Mouse (Mus musculus) ES-E14 (cell line): ENCODE measurements around the gene Krt83. TPM values are rescaled to one million over a fixed set of nuclear protein-coding genes. Genes with fewer than 3 reads are reported as not detected.

Experiments used
- DNase-seq: peaks from one replicate; pipeline ENCODE4 v3.0.0-alpha.2; 2013; ENCODE audit warnings: low read depth, low spot score
- H3K27ac ChIP-seq: 2 replicates; pipeline ENCODE4 v1.5.1; 2012; ENCODE audit warnings: low read depth, mild to moderate bottlenecking, low read length, moderate library complexity, mixed read lengths; ENCODE audit not compliant: poor library complexity, insufficient read depth, severe bottlenecking
- H3K36me3 ChIP-seq: 2 replicates; pipeline ENCODE4 v1.6.1; 2012; ENCODE audit warnings: mild to moderate bottlenecking, low read length, moderate library complexity, mixed read lengths; ENCODE audit not compliant: control insufficient read depth, poor library complexity, insufficient read depth, severe bottlenecking
- H3K4me1 ChIP-seq, 2 experiments: fragments of 150-350 bp in 1 of 2; sonication (generic) in 1 of 2; 2 replicates each; pipeline ENCODE4 v1.6.1; 2012; ENCODE audit warnings: low read length in 2 of 2, mild to moderate bottlenecking in 1 of 2, mixed read lengths in 1 of 2; ENCODE audit not compliant: control insufficient read depth in 2 of 2, insufficient read depth in 2 of 2, poor library complexity in 1 of 2
- H3K4me3 ChIP-seq, 2 experiments: fragments of 150-350 bp in 1 of 2; sonication (generic) in 1 of 2; 2 replicates each; pipeline ENCODE4 v1.5.1; 2012; ENCODE audit warnings: low read length in 2 of 2, low read depth in 1 of 2, mild to moderate bottlenecking in 1 of 2, mixed read lengths in 1 of 2; ENCODE audit not compliant: insufficient read depth in 1 of 2, poor library complexity in 1 of 2, severe bottlenecking in 1 of 2
- H3K9ac ChIP-seq: 2 replicates; pipeline ENCODE4 v1.6.1; 2012; ENCODE audit warnings: low read depth, mild to moderate bottlenecking, low read length, mixed read lengths; ENCODE audit not compliant: poor library complexity, insufficient read depth, severe bottlenecking
- H3K9me3 ChIP-seq: fragments of 150-350 bp; sonication (generic); 2 replicates; pipeline ENCODE4 v1.6.1; 2012; ENCODE audit warnings: low read depth, mild to moderate bottlenecking, low read length; ENCODE audit not compliant: control insufficient read depth, insufficient read depth
- CHD2 ChIP-seq: IDR thresholded peaks from 2 replicates; pipeline ENCODE4 v1.6.1; 2014; ENCODE audit warnings: mild to moderate bottlenecking, low read depth, low read length, inconsistent platforms
- HCFC1 ChIP-seq: IDR thresholded peaks from 2 replicates; pipeline ENCODE4 v1.6.1; 2012; ENCODE audit warnings: low read length, inconsistent platforms, borderline replicate concordance; ENCODE audit not compliant: insufficient read depth
- MAFK ChIP-seq: IDR thresholded peaks from 2 replicates; pipeline ENCODE4 v1.6.1; 2014; ENCODE audit warnings: mild to moderate bottlenecking, low read depth, low read length, inconsistent platforms; ENCODE audit not compliant: insufficient read depth
- ZC3H11A ChIP-seq: IDR thresholded peaks from 2 replicates; pipeline ENCODE4 v1.6.1; 2012; ENCODE audit warnings: low read depth, mild to moderate bottlenecking, inconsistent platforms, low read length, borderline replicate concordance
- ZNF384 ChIP-seq: IDR thresholded peaks from 2 replicates; pipeline ENCODE4 v1.6.1; 2012; ENCODE audit warnings: low read depth, low read length, inconsistent platforms
- in situ Hi-C, 2 experiments: fragments of 600-800 bp; cut with MboI; formaldehyde crosslinking; loops; one replicate each; pipeline ENCODE4 v1.15.1; 2025; ENCODE audit warnings: low sequenced_read_pairs in 2 of 2, inconsistent platforms in 1 of 2; ENCODE audit not compliant: unreplicated experiment in 2 of 2
- total RNA-seq: library from RNA; depleted of rRNA; stranded (reverse); fragments of 300-350 nt; gene quantifications from 2 replicates; pipeline ENCODE4 v1.2.3, GENCODE M21; 2012; rRNA removed

The Krt83 gene
- total RNA-seq = not detected in 2 replicates

GRCm38 (mm10) chr15:101491431-101491830 is at the start of gene Krt83:
Krt83 (minus strand) TSS chr15:101491512.
- H3K4me3 ChIP-seq = no peak within 1 kb of the TSS
- DNase-seq = no peak
- in situ Hi-C loops = no loop called here
- no peaks in the 10 kb centered on the region for H3K36me3 ChIP-seq
- no peak within 1 kb of the TSS for H3K9ac ChIP-seq
- H3K9me3 ChIP-seq = no peaks in the 10 kb centered on the region
- TF ChIP-seq MAFK (no peak), ZNF384 (no peak), CHD2 (no peak), ZC3H11A (no peak), HCFC1 (no peak)
- H3K4me1 ChIP-seq = no peaks in the 10 kb centered on the region
- no peak within 1 kb of the TSS for H3K27ac ChIP-seq

GRCm38 (mm10) chr15:101538580-101538900 is 47.2 kb upstream of the Krt83 start:
- in situ Hi-C loops = no loop called here
- H3K9ac ChIP-seq = no peak overlapping the region
- no peaks in the 10 kb centered on the region for H3K36me3 ChIP-seq
- no peak overlapping the region for H3K4me3 ChIP-seq
- H3K4me1 ChIP-seq = peaks cover 0 to 5% of the 10 kb centered on the region in 2 experiments; a peak in 1 of 4 replicates
- no peak overlapping the region for H3K27ac ChIP-seq
- TF ChIP-seq HCFC1 (no peak), ZNF384 (no peak), ZC3H11A (no peak), MAFK (no peak), CHD2 (no peak)
- H3K9me3 ChIP-seq = no peaks in the 10 kb centered on the region
- no peak for DNase-seq

- no peak overlapping the region for H3K4me3 ChIP-seq
- no peak overlapping the region for H3K9ac ChIP-seq
- in situ Hi-C loops = no loop called here
- no peak for DNase-seq
- no peak overlapping the region for H3K27ac ChIP-seq
- TF ChIP-seq HCFC1 (no peak), CHD2 (no peak), ZC3H11A (no peak), MAFK (no peak), ZNF384 (no peak)
- H3K36me3 ChIP-seq = no peaks in the 10 kb centered on the region
- H3K9me3 ChIP-seq = no peaks in the 10 kb centered on the region
- peaks cover 0 to 5% of the 10 kb centered on the region in 2 experiments; a peak in 1 of 4 replicates for H3K4me1 ChIP-seq
Observed at GRCm38 (mm10) chr15:101537864-101538579, 46.7 kb upstream of the Krt83 start.

- Histone ChIP-seq H3K4me3 (no peak overlapping the region), H3K27ac (no peak overlapping the region), H3K9ac (no peak overlapping the region), H3K9me3 (no peaks in the 10 kb centered on the region), H3K4me1 (no peaks in the 10 kb centered on the region), H3K36me3 (no peaks in the 10 kb centered on the region)
- in situ Hi-C loops = no loop called here
- no peak for DNase-seq
- TF ChIP-seq CHD2 (no peak), ZC3H11A (no peak), MAFK (no peak), HCFC1 (no peak), ZNF384 (no peak)
Observed at GRCm38 (mm10) chr15:101536054-101536850, 44.9 kb upstream of the Krt83 start.
